Mouse (Mus musculus) spleen, adult 2 months (tissue): ENCODE measurements around the gene Slc41a1. TPM values are rescaled to one million over a fixed set of nuclear protein-coding genes. Genes with fewer than 3 reads are reported as not detected.

Source experiments
- DNase-seq, 2 experiments: peaks; one replicate each; pipeline versions ENCODE4 v3.0.0 to v3.0.0-alpha.2; 2012 to 2021; ENCODE audit warnings: low spot score in 2 of 2, low read depth in 1 of 2
- H3K27ac ChIP-seq: fragments of 200-500 bp; 2 replicates; pipeline ENCODE4 v1.5.1; 2012; ENCODE audit warnings: low read length, inconsistent platforms; ENCODE audit not compliant: insufficient read depth
- H3K27me3 ChIP-seq: fragments of 200-500 bp; 2 replicates; pipeline ENCODE4 v1.6.1; 2012; ENCODE audit warnings: mild to moderate bottlenecking, moderate library complexity, low read length, inconsistent platforms; ENCODE audit not compliant: control insufficient read depth, insufficient read depth
- H3K36me3 ChIP-seq: fragments of 200-500 bp; 2 replicates; pipeline ENCODE4 v1.6.1; 2012; ENCODE audit warnings: mild to moderate bottlenecking, low read length, inconsistent platforms; ENCODE audit not compliant: control insufficient read depth, insufficient read depth
- H3K4me1 ChIP-seq: fragments of 200-500 bp; 2 replicates; pipeline ENCODE4 v1.6.1; 2011; ENCODE audit warnings: inconsistent platforms; ENCODE audit not compliant: control insufficient read depth, insufficient read depth, insufficient read length
- H3K4me3 ChIP-seq: fragments of 200-500 bp; 2 replicates; pipeline ENCODE4 v1.5.1; 2011; ENCODE audit warnings: mild to moderate bottlenecking, inconsistent platforms; ENCODE audit not compliant: insufficient read depth, insufficient read length; ENCODE audit errors: extremely low read depth
- CTCF ChIP-seq: fragments of 200-500 bp; IDR thresholded peaks from 2 replicates; pipeline ENCODE4 v1.5.1; 2011; ENCODE audit warnings: mild to moderate bottlenecking, inconsistent platforms; ENCODE audit not compliant: insufficient read depth, insufficient read length, insufficient replicate concordance; ENCODE audit errors: extremely low read depth
- POLR2A ChIP-seq: fragments of 200-500 bp; IDR thresholded peaks from 2 replicates; pipeline ENCODE4 v1.6.1; 2011; ENCODE audit warnings: low read depth, low read length, inconsistent platforms
- WGBS: fragments of 180-500 bp; shearing (Covaris S2); methylation state at CpG from one replicate; pipeline ENCODE4 v1.1.7; 2018; 5-methylcytosine and 5-hydroxymethylcytosine counted together
- polyA plus RNA-seq: library from polyadenylated mRNA; depleted of rRNA; stranded (reverse); fragments of >200 nt; gene quantifications from 2 replicates; pipeline ENCODE4 v1.2.3, GENCODE M21; 2012; rRNA removed

Slc41a1 gene
- polyA plus RNA-seq, 1 experiment, result 22.9 TPM

GRCm38 (mm10) chr1:131872856-131873255 is 45.6 kb downstream of the Slc41a1 start:
- peaks cover 2% of the 10 kb centered on the region; the same call in 1 of the 2 replicates for H3K4me1 ChIP-seq
- H3K27ac ChIP-seq, result no peak overlapping the region
- peaks cover 12% of the 10 kb centered on the region for H3K36me3 ChIP-seq
- TF ChIP-seq CTCF (no peak), POLR2A (no peak)
- H3K4me3 ChIP-seq, result no peak overlapping the region
- no peaks in the 10 kb centered on the region for H3K27me3 ChIP-seq
- DNase-seq, result no peak
- WGBS, result 50% methylated on average over 1 of the region's 1 CpGs

DNA sequence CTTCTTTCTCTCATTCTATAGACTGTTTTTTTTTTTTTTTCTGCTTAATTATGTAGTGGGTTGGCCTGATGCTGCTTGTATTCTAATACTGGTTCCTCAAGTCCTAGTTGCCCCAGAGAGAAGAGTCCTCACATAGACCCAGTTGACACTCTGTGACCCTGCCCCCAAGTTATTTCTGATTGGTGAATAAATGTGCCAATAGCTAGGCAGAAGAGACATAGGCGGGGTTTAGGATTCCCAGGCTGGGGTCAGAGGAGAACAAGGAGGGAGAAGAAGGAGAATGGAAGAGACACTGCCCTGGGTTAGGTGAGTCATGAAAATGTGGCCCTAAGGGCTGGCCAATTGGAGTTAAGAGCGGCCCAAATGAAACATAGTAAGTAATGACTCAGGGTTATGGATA is 52.5 kb downstream of the Slc41a1 start:
- WGBS, result 90% methylated on average over 2 of the region's 2 CpGs

GRCm38 (mm10) chr1:131882787-131883186 is 55.5 kb downstream of the Slc41a1 start:
- WGBS, result 67% methylated on average over 2 of the region's 2 CpGs
- DNase-seq, result peak in 1 of 2 experiments; percentile 22
- TF ChIP-seq POLR2A (no peak), CTCF (peak; percentile 5; the same call in 1 of the 2 replicates)

More for the DNA sequence above, 52.5 kb downstream of the Slc41a1 start:
- no peaks in the 10 kb centered on the region for H3K36me3 ChIP-seq
- H3K4me1 ChIP-seq, result no peaks in the 10 kb centered on the region
- no peak for DNase-seq
- no peak for TF ChIP-seq POLR2A
- TF ChIP-seq CTCF, result no peak
- H3K27ac ChIP-seq, result no peak overlapping the region
- no peak overlapping the region for H3K4me3 ChIP-seq
- H3K27me3 ChIP-seq, result no peaks in the 10 kb centered on the region

GRCm38 (mm10) chr1:131886173-131886572 is 58.9 kb downstream of the Slc41a1 start:
- WGBS, result 80% methylated on average over 2 of the region's 2 CpGs
- Histone ChIP-seq H3K4me3 (no peak overlapping the region), H3K36me3 (no peaks in the 10 kb centered on the region), H3K27me3 (no peaks in the 10 kb centered on the region; the same call in 1 of the 2 replicates), H3K27ac (no peak overlapping the region), H3K4me1 (no peaks in the 10 kb centered on the region)
- no peak for TF ChIP-seq POLR2A
- no peak for TF ChIP-seq CTCF
- DNase-seq, result no peak

More at GRCm38 (mm10) chr1:131882787-131883186, 55.5 kb downstream of the Slc41a1 start:
- Histone ChIP-seq H3K4me3 (no peak overlapping the region), H3K36me3 (no peaks in the 10 kb centered on the region), H3K4me1 (no peaks in the 10 kb centered on the region), H3K27me3 (no peaks in the 10 kb centered on the region; the same call in 1 of the 2 replicates), H3K27ac (no peak overlapping the region)

DNA sequence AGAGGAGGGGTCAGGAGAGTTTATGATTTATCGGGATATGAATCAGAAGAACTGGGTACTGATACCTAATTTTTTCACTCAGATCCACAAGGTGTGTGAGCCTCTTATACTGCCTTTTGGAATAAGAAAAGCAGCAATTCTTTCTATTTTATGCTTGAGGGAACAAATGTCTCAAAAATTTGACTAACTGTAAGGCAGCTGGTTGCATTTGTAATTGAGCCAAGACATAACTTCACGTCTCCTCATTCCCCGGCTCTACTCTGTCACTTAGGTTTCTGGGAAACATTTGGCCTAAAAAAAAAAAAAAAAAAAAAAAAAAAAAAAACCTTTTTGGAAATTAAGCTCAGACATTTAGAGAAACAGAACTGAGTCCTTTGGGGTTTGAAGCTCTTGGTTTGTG is 59.3 kb downstream of the Slc41a1 start:
- H3K4me1 ChIP-seq, result no peaks in the 10 kb centered on the region
- no peaks in the 10 kb centered on the region for H3K36me3 ChIP-seq

DNA sequence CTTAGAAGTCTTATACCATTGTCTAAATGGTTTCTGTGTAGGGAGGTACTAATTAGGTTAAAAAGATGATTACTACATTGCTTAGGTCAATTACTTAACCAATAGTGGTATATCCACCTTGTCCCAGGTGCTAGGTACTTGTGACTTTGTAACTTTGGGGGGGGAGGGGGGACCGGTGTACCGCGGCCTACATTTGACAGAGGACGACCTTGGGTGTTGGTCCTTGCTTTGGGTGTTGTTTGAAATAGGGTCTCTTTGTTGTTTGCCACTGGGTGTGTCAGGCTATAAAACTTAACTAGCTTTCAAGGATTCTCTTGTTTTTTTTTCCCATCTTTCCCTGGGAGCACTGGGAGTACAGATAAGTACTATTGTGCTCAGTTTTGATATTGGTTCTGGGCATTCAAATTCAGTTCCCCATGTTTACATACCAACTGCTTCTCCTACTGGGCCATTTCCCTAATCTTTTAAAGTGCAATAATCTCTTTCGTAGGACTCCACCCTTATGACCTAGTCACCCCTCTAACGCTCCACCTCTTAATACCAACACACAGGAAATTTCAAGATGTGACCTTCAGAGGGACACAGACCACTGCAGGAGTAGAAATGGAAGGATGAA is 62.9 kb downstream of the Slc41a1 start:
- H3K4me3 ChIP-seq, result no peak overlapping the region
- TF ChIP-seq POLR2A (no peak), CTCF (no peak)
- no peak overlapping the region for H3K27ac ChIP-seq
- no peaks in the 10 kb centered on the region for H3K36me3 ChIP-seq
- WGBS, result 83% methylated on average over 6 of the region's 6 CpGs
- no peak for DNase-seq
- H3K4me1 ChIP-seq, result no peaks in the 10 kb centered on the region
- H3K27me3 ChIP-seq, result no peaks in the 10 kb centered on the region; the same call in 1 of the 2 replicates

More for the DNA sequence above, 59.3 kb downstream of the Slc41a1 start:
- H3K27me3 ChIP-seq, result no peaks in the 10 kb centered on the region; the same call in 1 of the 2 replicates
- TF ChIP-seq POLR2A (no peak), CTCF (no peak)
- no peak overlapping the region for H3K27ac ChIP-seq
- 78% methylated on average over 3 of the region's 3 CpGs for WGBS
- no peak overlapping the region for H3K4me3 ChIP-seq
- DNase-seq, result no peak

- no peak for DNase-seq
- no peaks in the 10 kb centered on the region; the same call in 1 of the 2 replicates for H3K27me3 ChIP-seq
- H3K4me1 ChIP-seq, result no peaks in the 10 kb centered on the region
- no peak overlapping the region for H3K4me3 ChIP-seq
- TF ChIP-seq POLR2A, result no peak
- no peak for TF ChIP-seq CTCF
- 91% methylated on average over 4 of the region's 4 CpGs for WGBS
- H3K27ac ChIP-seq, result no peak overlapping the region
- no peaks in the 10 kb centered on the region for H3K36me3 ChIP-seq
Measured at GRCm38 (mm10) chr1:131891436-131891835, 64.1 kb downstream of the Slc41a1 start.

Other genes starting within 250 kb of the Slc41a1 start
- gene Avpr1b, start 228.3 kb upstream of the Slc41a1 start, polyA plus RNA-seq, result not detected in 2 replicates
- 77.8 and 113 TPM in 2 replicates for gene Ctse, start 189.2 kb upstream of the Slc41a1 start, polyA plus RNA-seq
- 3.3 and 6.9 TPM in 2 replicates for gene Rab7b, start 138.8 kb upstream of the Slc41a1 start, polyA plus RNA-seq
- 0.14 TPM in 1 of 2 replicates, not detected in the other for gene Slc26a9, start 83.5 kb upstream of the Slc41a1 start, polyA plus RNA-seq
- 0.11 and 0.25 TPM in 2 replicates for gene Pm20d1, start 30.1 kb upstream of the Slc41a1 start, polyA plus RNA-seq
- gene Rab29, start 39.7 kb downstream of the Slc41a1 start, polyA plus RNA-seq, result 30.1 and 35.7 TPM in 2 replicates
- 4.5 and 4.7 TPM in 2 replicates for gene Nucks1, start 83.0 kb downstream of the Slc41a1 start, polyA plus RNA-seq
- 23.9 and 28.0 TPM in 2 replicates for gene Slc45a3, start 135.5 kb downstream of the Slc41a1 start, polyA plus RNA-seq
- gene Elk4, start 180.1 kb downstream of the Slc41a1 start, polyA plus RNA-seq, result 33.1 and 33.5 TPM in 2 replicates
- gene Mfsd4a, start 240.6 kb downstream of the Slc41a1 start, polyA plus RNA-seq, result 1.0 and 1.1 TPM in 2 replicates